Mouse (Mus musculus) adrenal gland, adult 2 months (tissue): ENCODE results near the gene Lrrc74b. TPM values are rescaled to one million over a fixed set of nuclear protein-coding genes. Genes with fewer than 3 reads are reported as not detected.
A peak's percentile ranks its signal among the peaks of the same experiment; 100 is the strongest.

Experiments used
- DNase-seq: peaks from one replicate; pipeline ENCODE4 v3.0.0; 2021
- polyA plus RNA-seq: library from polyadenylated mRNA; depleted of rRNA; stranded (reverse); fragments of >200 nt; gene quantifications from 2 replicates; pipeline ENCODE4 v1.2.3, GENCODE M21; 2012; rRNA removed
- total RNA-seq, 2 experiments: library from RNA; stranded (reverse); gene quantifications; 2 replicates each; pipeline ENCODE4 v1.2.3; 2021

Lrrc74b gene
- total and polyA plus RNA-seq, 3 experiments = not detected

DNA sequence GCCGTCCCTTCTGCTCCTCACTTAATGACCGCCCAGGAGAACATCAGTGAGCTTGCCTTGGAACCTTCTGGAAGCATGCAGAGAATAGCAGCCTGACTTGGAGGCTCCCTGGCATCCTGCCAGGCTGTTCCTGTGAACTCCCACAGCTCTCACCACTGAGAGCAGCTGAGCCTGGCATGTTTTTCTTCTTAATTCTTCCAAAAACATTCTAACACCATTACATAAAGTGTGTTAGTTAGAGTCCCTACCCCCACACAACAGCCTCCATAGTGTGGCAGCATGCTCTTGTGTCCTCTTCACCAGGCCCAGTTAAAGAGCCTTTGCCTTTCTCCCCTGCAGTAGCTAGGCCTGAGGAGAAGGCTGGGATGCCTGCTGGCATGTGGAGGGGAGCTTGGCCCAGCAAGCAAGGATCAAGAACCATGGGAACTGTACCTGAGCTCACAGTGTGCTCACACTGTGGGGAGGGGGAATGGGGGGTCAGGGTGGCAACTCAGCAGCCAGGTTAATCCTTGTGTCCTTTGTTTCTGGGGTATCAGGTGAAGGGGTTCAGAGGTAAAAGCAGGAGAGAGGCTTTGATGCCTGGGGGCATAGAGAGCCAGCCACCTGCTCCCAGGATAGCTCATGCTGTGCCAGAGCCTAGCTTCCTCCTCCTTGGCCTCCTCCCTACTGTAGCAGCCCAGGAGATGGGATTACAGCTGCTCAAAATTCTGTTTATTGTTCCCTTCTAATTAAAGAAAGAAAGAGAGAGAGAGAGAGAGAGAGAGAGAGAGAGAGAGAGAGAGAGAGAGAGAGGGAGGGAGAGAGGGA is 64.3 kb downstream of the Lrrc74b start:
- peak; percentile 41 for DNase-seq

Other genes starting within 250 kb of the Lrrc74b start
- gene Serpind1, start 229.9 kb downstream of the Lrrc74b start, total RNA-seq = 1 to 10 TPM in 1 of 2 experiments, under 1 TPM in 1; 0.41 to 1.2 TPM
- 0.24 TPM in 1 of 2 replicates, not detected in the other for gene Serpind1, start 229.9 kb downstream of the Lrrc74b start, polyA plus RNA-seq
- gene Snap29, start 155.3 kb downstream of the Lrrc74b start, total RNA-seq = 10 to 100 TPM; 23.0 to 37.7 TPM
- 3.4 and 4.8 TPM in 2 replicates for gene Snap29, start 155.3 kb downstream of the Lrrc74b start, polyA plus RNA-seq
- 100 to 1,000 TPM in 1 of 2 experiments, 10 to 100 TPM in 1; 84.8 to 119 TPM for gene Pi4ka, start 154.9 kb downstream of the Lrrc74b start, total RNA-seq
- 30.4 and 39.6 TPM in 2 replicates for gene Pi4ka, start 154.9 kb downstream of the Lrrc74b start, polyA plus RNA-seq
- 10 to 100 TPM; 30.3 to 49.1 TPM for gene Crkl, start 109.3 kb downstream of the Lrrc74b start, total RNA-seq
- 60.0 and 83.4 TPM in 2 replicates for gene Crkl, start 109.3 kb downstream of the Lrrc74b start, polyA plus RNA-seq
- 1 to 10 TPM; 6.1 to 9.0 TPM for gene Aifm3, start 71.6 kb downstream of the Lrrc74b start, total RNA-seq
- 10.2 and 13.8 TPM in 2 replicates for gene Aifm3, start 71.6 kb downstream of the Lrrc74b start, polyA plus RNA-seq
- 10 to 100 TPM; 53.4 to 74.0 TPM for gene Lztr1, start 52.6 kb downstream of the Lrrc74b start, total RNA-seq
- 231 and 248 TPM in 2 replicates for gene Lztr1, start 52.6 kb downstream of the Lrrc74b start, polyA plus RNA-seq
- gene Thap7, start 30.1 kb downstream of the Lrrc74b start, total RNA-seq = 10 to 100 TPM; 37.7 to 41.9 TPM
- 137 and 144 TPM in 2 replicates for gene Thap7, start 30.1 kb downstream of the Lrrc74b start, polyA plus RNA-seq
- 1 to 10 TPM; 1.1 to 1.3 TPM for gene P2rx6, start 638 bp upstream of the Lrrc74b start, total RNA-seq
- gene P2rx6, start 638 bp upstream of the Lrrc74b start, polyA plus RNA-seq = 2.0 and 2.6 TPM in 2 replicates
- 10 to 100 TPM in 1 of 2 experiments, 1 to 10 TPM in 1; 7.6 to 23.8 TPM for gene Slc7a4, start 22.0 kb upstream of the Lrrc74b start, total RNA-seq
- gene Slc7a4, start 22.0 kb upstream of the Lrrc74b start, polyA plus RNA-seq = 28.4 and 56.6 TPM in 2 replicates
- 10 to 100 TPM; 26.6 to 35.2 TPM for gene Smpd4, start 58.1 kb upstream of the Lrrc74b start, total RNA-seq
- 77.3 and 102 TPM in 2 replicates for gene Smpd4, start 58.1 kb upstream of the Lrrc74b start, polyA plus RNA-seq
- 1 to 10 TPM; 1.1 to 1.6 TPM for gene Ccdc74a, start 85.2 kb upstream of the Lrrc74b start, total RNA-seq
- gene Ccdc74a, start 85.2 kb upstream of the Lrrc74b start, polyA plus RNA-seq = 0.45 and 0.81 TPM in 2 replicates
- gene Med15, start 171.6 kb upstream of the Lrrc74b start, total RNA-seq = 10 to 100 TPM; 53.9 to 65.4 TPM
- 138 and 157 TPM in 2 replicates for gene Med15, start 171.6 kb upstream of the Lrrc74b start, polyA plus RNA-seq
- gene Klhl22, start 198.4 kb upstream of the Lrrc74b start, total RNA-seq = 10 to 100 TPM; 45.5 to 49.8 TPM
- 55.3 and 68.2 TPM in 2 replicates for gene Klhl22, start 198.4 kb upstream of the Lrrc74b start, polyA plus RNA-seq
- 10 to 100 TPM in 1 of 2 experiments, 1 to 10 TPM in 1; 8.4 to 15.9 TPM for gene Scarf2, start 236.0 kb upstream of the Lrrc74b start, total RNA-seq
- 61.7 and 75.1 TPM in 2 replicates for gene Scarf2, start 236.0 kb upstream of the Lrrc74b start, polyA plus RNA-seq